Mouse (Mus musculus) embryonic facial prominence, embryonic 11.5 days (tissue): ENCODE measurements around the gene Tns2. TPM values are rescaled to one million over a fixed set of nuclear protein-coding genes. Genes with fewer than 3 reads are reported as not detected.

Experiments
- ATAC-seq: fragments of 200-750 bp; cut with Nextera tagmentation; replicated peaks from 2 replicates; pipeline ENCODE4 v1.8.0; 2017; ENCODE audit warnings: low read depth; ENCODE audit not compliant: insufficient number of reproducible peaks, low FRiP score, low TSS enrichment
- DNase-seq: peaks from one replicate; pipeline ENCODE4 v3.0.0-alpha.2; 2015; ENCODE audit warnings: low spot score
- H3K27ac ChIP-seq: fragments of 300-500 bp; sonication (generic); replicated peaks from 2 replicates; pipeline ENCODE4 v1.5.1; 2014; ENCODE audit warnings: mild to moderate bottlenecking, low read depth, low read length, control low read depth
- H3K27me3 ChIP-seq: fragments of 300-500 bp; sonication (generic); 2 replicates; pipeline ENCODE4 v1.6.1; 2014; ENCODE audit warnings: mild to moderate bottlenecking, low read length, moderate library complexity, mixed read lengths; ENCODE audit not compliant: control insufficient read depth, insufficient read depth
- H3K36me3 ChIP-seq: fragments of 300-500 bp; sonication (generic); replicated peaks from 2 replicates; pipeline ENCODE4 v1.6.1; 2014; ENCODE audit warnings: low read depth, mild to moderate bottlenecking, low read length, moderate library complexity, mixed read lengths; ENCODE audit not compliant: control insufficient read depth, insufficient read depth
- H3K4me1 ChIP-seq: fragments of 300-500 bp; sonication (generic); 2 replicates; pipeline ENCODE4 v1.6.1; 2014; ENCODE audit warnings: low read length, mixed read lengths; ENCODE audit not compliant: control insufficient read depth, insufficient read depth
- H3K4me2 ChIP-seq: fragments of 300-500 bp; sonication (generic); 2 replicates; pipeline ENCODE4 v1.6.1; 2014; ENCODE audit warnings: low read depth, mild to moderate bottlenecking, control low read depth, low read length, moderate library complexity
- H3K4me3 ChIP-seq: fragments of 300-500 bp; sonication (generic); 2 replicates; pipeline ENCODE4 v1.5.1; 2014; ENCODE audit warnings: low read depth, low read length, control low read depth
- H3K9ac ChIP-seq: fragments of 300-500 bp; sonication (generic); replicated peaks from 2 replicates; pipeline ENCODE4 v1.6.1; 2014; ENCODE audit warnings: mild to moderate bottlenecking, control low read depth, low read length
- H3K9me3 ChIP-seq: fragments of 300-500 bp; sonication (generic); replicated peaks from 2 replicates; pipeline ENCODE4 v1.6.1; 2016; ENCODE audit warnings: mild to moderate bottlenecking, low read length, inconsistent platforms, mixed read lengths; ENCODE audit not compliant: control insufficient read depth
- WGBS: fragments of 180-500 bp; shearing (Covaris S2); extraction: QIAGEN DNeasy Blood & Tissue Kit; methylation state at CpG from one replicate; pipeline ENCODE4 v1.1.7; 2014; 5-methylcytosine and 5-hydroxymethylcytosine counted together
- polyA plus RNA-seq: library from polyadenylated mRNA; unstranded; fragments of >200 nt; fragmentation: Nextera tagmentation; extraction: Ambion mirVana; gene quantifications from 2 replicates; pipeline ENCODE4 v1.2.1, GENCODE M21; 2014

Gene Tns2
- polyA plus RNA-seq, 1 experiment from 2014 or later, result 14.0 TPM

GRCm38 (mm10) chr15:102114651-102115260 is 14.5 kb downstream of the Tns2 start:
- DNase-seq, result no peak
- WGBS, result 83% methylated on average over 7 of the region's 7 CpGs
- Histone ChIP-seq H3K27me3 (no peaks in the 10 kb centered on the region), H3K9ac (no peak overlapping the region), H3K4me2 (no peak overlapping the region), H3K4me3 (no peak overlapping the region), H3K36me3 (peaks cover 4% of the 10 kb centered on the region), H3K9me3 (no peaks in the 10 kb centered on the region), H3K27ac (no peak overlapping the region), H3K4me1 (no peaks in the 10 kb centered on the region)
- ATAC-seq, result no peak

- peaks cover 4% of the 10 kb centered on the region for H3K36me3 ChIP-seq
- WGBS, result 75% methylated on average over 9 of the region's 9 CpGs
- DNase-seq (no peak), ATAC-seq (no peak)
- H3K27me3 ChIP-seq, result no peaks in the 10 kb centered on the region
- no peak overlapping the region for H3K4me3 ChIP-seq
- H3K9me3 ChIP-seq, result no peaks in the 10 kb centered on the region
- H3K27ac ChIP-seq, result no peak overlapping the region
- no peak overlapping the region for H3K9ac ChIP-seq
- no peak overlapping the region for H3K4me2 ChIP-seq
- no peaks in the 10 kb centered on the region for H3K4me1 ChIP-seq
These were observed 15.6 kb downstream of the Tns2 start for GRCm38 (mm10) chr15:102115731-102116231.

DNA sequence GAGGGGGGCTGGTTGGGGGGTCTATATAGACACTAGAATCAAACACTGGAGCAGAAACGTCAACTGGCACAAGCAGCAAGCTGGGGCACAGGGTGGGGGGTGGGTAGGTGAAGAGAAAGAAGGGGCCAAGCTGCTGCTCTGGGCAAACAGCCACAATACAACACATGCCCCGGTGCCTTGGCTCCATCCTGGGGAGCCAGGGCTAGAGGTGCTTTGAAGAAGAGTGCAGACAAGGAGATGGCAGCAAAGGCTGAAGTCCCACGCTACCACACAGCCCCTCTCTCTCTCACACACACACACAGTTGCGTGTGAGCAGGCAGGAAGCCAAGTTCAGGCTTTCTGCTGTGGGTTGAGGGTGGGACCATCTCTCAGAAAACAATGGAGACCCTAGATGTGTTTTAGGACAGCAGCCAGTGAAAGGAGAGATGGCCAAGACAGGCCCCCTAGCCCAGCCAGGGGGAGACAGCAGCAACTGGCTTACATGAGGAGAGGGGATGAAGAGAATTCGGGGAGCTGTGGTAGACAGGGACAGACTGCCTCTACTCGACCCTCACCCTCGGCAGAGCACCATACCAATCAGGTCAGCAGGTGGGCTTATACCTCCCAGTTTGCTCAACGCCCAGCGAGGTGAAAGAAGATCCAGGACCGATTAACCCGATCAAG is 16.7 kb downstream of the Tns2 start:
- Histone ChIP-seq H3K9me3 (no peaks in the 10 kb centered on the region), H3K4me3 (no peak overlapping the region), H3K27ac (no peak overlapping the region), H3K27me3 (no peaks in the 10 kb centered on the region), H3K36me3 (peaks cover 4% of the 10 kb centered on the region), H3K9ac (no peak overlapping the region), H3K4me2 (no peak overlapping the region), H3K4me1 (no peaks in the 10 kb centered on the region)
- no peak for DNase-seq
- 72% methylated on average over 11 of the region's 11 CpGs for WGBS
- ATAC-seq, result no peak

- Histone ChIP-seq H3K27me3 (no peaks in the 10 kb centered on the region), H3K36me3 (peaks cover 4% of the 10 kb centered on the region), H3K27ac (no peak overlapping the region), H3K9me3 (no peaks in the 10 kb centered on the region), H3K4me3 (no peak overlapping the region), H3K9ac (no peak overlapping the region; the same call in 1 of the 2 replicates), H3K4me2 (no peak overlapping the region), H3K4me1 (no peaks in the 10 kb centered on the region)
- 55% methylated on average over 19 of the region's 19 CpGs for WGBS
- ATAC-seq (no peak), DNase-seq (peak; percentile 38)
These were observed 17.5 kb downstream of the Tns2 start for GRCm38 (mm10) chr15:102117461-102118443.

- DNase-seq, result no peak
- WGBS, result 78% methylated on average over 4 of the region's 4 CpGs
- no peaks in the 10 kb centered on the region for H3K9me3 ChIP-seq
- no peak overlapping the region; the same call in 1 of the 2 replicates for H3K9ac ChIP-seq
- H3K4me1 ChIP-seq, result no peaks in the 10 kb centered on the region
- H3K27me3 ChIP-seq, result no peaks in the 10 kb centered on the region
- no peak overlapping the region for H3K4me2 ChIP-seq
- peaks cover 4% of the 10 kb centered on the region for H3K36me3 ChIP-seq
- no peak for ATAC-seq
- no peak overlapping the region for H3K27ac ChIP-seq
- H3K4me3 ChIP-seq, result no peak overlapping the region
These were observed 18.4 kb downstream of the Tns2 start for GRCm38 (mm10) chr15:102118591-102118990.

DNA sequence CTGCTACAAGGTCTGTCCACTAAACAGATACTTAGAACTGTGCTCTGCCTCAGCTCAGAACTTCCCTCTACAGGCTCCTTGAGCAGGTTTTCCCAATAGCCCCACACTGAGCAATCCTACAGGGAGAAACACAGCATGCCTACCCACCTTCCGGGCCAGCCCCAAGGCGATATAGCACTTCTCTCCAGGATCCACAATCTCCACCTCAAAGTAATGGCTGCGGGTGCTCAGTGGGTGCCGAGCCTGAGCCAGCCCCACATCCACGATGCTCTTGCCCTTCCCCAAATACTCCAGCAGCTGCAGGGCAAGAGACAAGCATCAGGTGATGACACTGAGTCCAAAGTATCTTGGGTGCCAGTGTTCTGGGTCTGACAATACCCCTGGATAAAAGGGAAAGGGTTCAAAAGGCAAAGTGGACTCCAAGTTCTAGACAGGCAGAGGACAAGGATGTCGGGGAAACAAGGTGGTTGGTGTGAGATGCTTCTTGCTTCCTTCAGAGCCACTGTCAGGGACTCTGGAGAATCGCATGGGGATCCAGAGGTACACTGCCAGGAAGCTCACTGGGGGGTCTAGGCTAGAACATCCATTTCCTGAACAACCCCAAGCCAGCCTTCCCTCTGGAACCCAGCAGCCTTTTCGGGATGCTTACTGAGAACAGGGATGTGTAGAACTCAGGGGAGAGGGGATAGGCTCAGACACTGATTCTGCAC is 19.1 kb downstream of the Tns2 start:
- DNase-seq, result no peak
- H3K4me3 ChIP-seq, result no peak overlapping the region
- WGBS, result 69% methylated on average over 8 of the region's 8 CpGs
- no peaks in the 10 kb centered on the region for H3K4me1 ChIP-seq
- no peak overlapping the region for H3K9ac ChIP-seq
- ATAC-seq, result no peak
- H3K27ac ChIP-seq, result no peak overlapping the region
- H3K4me2 ChIP-seq, result no peak overlapping the region
- H3K9me3 ChIP-seq, result no peaks in the 10 kb centered on the region
- peaks cover 4% of the 10 kb centered on the region for H3K36me3 ChIP-seq
- no peaks in the 10 kb centered on the region for H3K27me3 ChIP-seq

DNA sequence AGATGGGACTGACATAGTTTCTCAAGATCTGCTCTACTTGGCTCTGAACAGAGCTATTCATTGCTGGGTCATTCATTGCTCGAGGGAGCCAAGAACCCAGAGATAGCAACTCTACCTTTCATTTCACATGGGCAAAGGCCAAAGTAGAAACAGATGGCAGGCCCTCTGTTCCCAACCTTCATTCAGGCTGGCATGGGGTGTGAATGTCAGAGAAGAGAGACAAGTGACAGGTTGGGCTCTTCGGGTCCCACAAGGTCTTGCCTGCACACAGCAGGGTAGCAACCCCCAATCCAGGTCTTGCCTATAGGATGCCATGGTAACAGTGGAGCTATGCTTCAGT is 19.6 kb downstream of the Tns2 start:
- WGBS, result 60% methylated on average over 2 of the region's 2 CpGs
- DNase-seq (no peak), ATAC-seq (no peak)
- no peak overlapping the region for H3K4me2 ChIP-seq
- H3K9ac ChIP-seq, result no peak overlapping the region
- H3K4me3 ChIP-seq, result no peak overlapping the region
- no peak overlapping the region for H3K27ac ChIP-seq
- no peaks in the 10 kb centered on the region for H3K9me3 ChIP-seq
- H3K4me1 ChIP-seq, result no peaks in the 10 kb centered on the region
- peaks cover 4% of the 10 kb centered on the region for H3K36me3 ChIP-seq
- H3K27me3 ChIP-seq, result no peaks in the 10 kb centered on the region
